Mouse (Mus musculus) MEL (cell line): ENCODE data around the gene Rgl1. TPM values are rescaled to one million over a fixed set of nuclear protein-coding genes. Genes with fewer than 3 reads are reported as not detected.

ENCODE experiments used
- DNase-seq: peaks from one replicate; pipeline ENCODE4 v3.0.0; 2011; ENCODE audit warnings: low read depth, low spot score
- H3K27ac ChIP-seq: 2 replicates; pipeline ENCODE4 v1.5.1; 2012; ENCODE audit warnings: low read depth, mild to moderate bottlenecking, control low read depth, low read length, moderate library complexity; ENCODE audit not compliant: control insufficient read depth
- H3K27me3 ChIP-seq, 2 experiments: fragments of 150-350 bp in 1 of 2; sonication (generic) in 1 of 2; 2 replicates each; pipeline ENCODE4 v1.6.1; 2012; ENCODE audit warnings: low read length in 2 of 2, mild to moderate bottlenecking in 2 of 2, improper control_type of control experiment in 1 of 2, moderate library complexity in 1 of 2; ENCODE audit not compliant: insufficient read depth in 2 of 2, control insufficient read depth in 1 of 2
- H3K36me3 ChIP-seq, 2 experiments: 2 replicates each; pipeline ENCODE4 v1.6.1; 2012 to 2014; ENCODE audit warnings: low read length in 2 of 2, improper control_type of control experiment in 1 of 2, inconsistent platforms in 1 of 2, mild to moderate bottlenecking in 1 of 2; ENCODE audit not compliant: insufficient read depth in 2 of 2, control insufficient read depth in 1 of 2
- H3K4me1 ChIP-seq, 2 experiments: fragments of 150-350 bp in 1 of 2; sonication (generic) in 1 of 2; 2 replicates each; pipeline ENCODE4 v1.6.1; 2012; ENCODE audit warnings: low read length in 2 of 2, improper control_type of control experiment in 1 of 2, mild to moderate bottlenecking in 1 of 2; ENCODE audit not compliant: insufficient read depth in 2 of 2, control insufficient read depth in 1 of 2
- H3K4me3 ChIP-seq, 2 experiments: fragments of 150-350 bp in 1 of 2; sonication (generic) in 1 of 2; 2 replicates each; pipeline ENCODE4 v1.5.1; 2012; ENCODE audit warnings: low read depth in 2 of 2, low read length in 2 of 2, mild to moderate bottlenecking in 2 of 2, moderate library complexity in 2 of 2, control low read depth in 1 of 2, improper control_type of control experiment in 1 of 2; ENCODE audit not compliant: control insufficient read depth in 1 of 2, insufficient read depth in 1 of 2
- H3K79me2 ChIP-seq: 2 replicates; pipeline ENCODE4 v1.6.1; 2012; ENCODE audit warnings: mild to moderate bottlenecking, low read length, moderate library complexity; ENCODE audit not compliant: control insufficient read depth, poor library complexity, insufficient read depth
- H3K9ac ChIP-seq: 2 replicates; pipeline ENCODE4 v1.6.1; 2012; ENCODE audit warnings: low read depth, mild to moderate bottlenecking, control low read depth, low read length, moderate library complexity; ENCODE audit not compliant: control insufficient read depth, poor library complexity, severe bottlenecking
- H3K9me3 ChIP-seq: fragments of 150-350 bp; sonication (generic); replicated peaks from 2 replicates; pipeline ENCODE4 v1.6.1; 2012; ENCODE audit warnings: mild to moderate bottlenecking, low read length, improper control_type of control experiment, moderate library complexity; ENCODE audit not compliant: insufficient read depth
- BHLHE40 ChIP-seq: IDR thresholded peaks from 2 replicates; pipeline ENCODE4 v1.6.1; 2012; ENCODE audit warnings: low read depth, mild to moderate bottlenecking, inconsistent platforms, low read length, improper control_type of control experiment, borderline replicate concordance
- CHD2 ChIP-seq: IDR thresholded peaks from 2 replicates; pipeline ENCODE4 v1.6.1; 2011; ENCODE audit warnings: low read length, improper control_type of control experiment
- E2F4 ChIP-seq: IDR thresholded peaks from 2 replicates; pipeline ENCODE4 v1.6.1; 2011; ENCODE audit warnings: low read depth, low read length, improper control_type of control experiment, borderline replicate concordance
- EP300 ChIP-seq, 2 experiments: IDR thresholded peaks; 2 replicates each; pipeline ENCODE4 v1.6.1; 2011; ENCODE audit warnings: improper control_type of control experiment in 2 of 2, low read length in 2 of 2, low read depth in 1 of 2, mild to moderate bottlenecking in 1 of 2
- ETS1 ChIP-seq: IDR thresholded peaks from 2 replicates; pipeline ENCODE4 v1.6.1; 2012; ENCODE audit warnings: low read depth, mild to moderate bottlenecking, inconsistent platforms, low read length, improper control_type of control experiment, moderate library complexity
- GABPA ChIP-seq: IDR thresholded peaks from 2 replicates; pipeline ENCODE4 v1.6.1; 2012; ENCODE audit warnings: low read depth, mild to moderate bottlenecking, inconsistent platforms, low read length, improper control_type of control experiment, moderate library complexity
- HCFC1 ChIP-seq: IDR thresholded peaks from 2 replicates; pipeline ENCODE4 v1.6.1; 2012; ENCODE audit warnings: low read depth, mild to moderate bottlenecking, inconsistent platforms, low read length, improper control_type of control experiment, moderate library complexity
- JUND ChIP-seq: IDR thresholded peaks from 2 replicates; pipeline ENCODE4 v1.6.1; 2011; ENCODE audit warnings: low read depth, mild to moderate bottlenecking, improper control_type of control experiment, low read length
- MEF2A ChIP-seq: IDR thresholded peaks from 2 replicates; pipeline ENCODE4 v1.6.1; 2014; ENCODE audit warnings: low read depth, mild to moderate bottlenecking, inconsistent platforms, low read length, improper control_type of control experiment; ENCODE audit not compliant: poor library complexity, insufficient replicate concordance, severe bottlenecking; ENCODE audit errors: extremely low read depth
- MYC ChIP-seq: IDR thresholded peaks from 2 replicates; pipeline ENCODE4 v1.6.1; 2011; ENCODE audit warnings: low read depth, mild to moderate bottlenecking, low read length, improper control_type of control experiment, moderate library complexity
- NELFE ChIP-seq: IDR thresholded peaks from 2 replicates; pipeline ENCODE4 v1.6.1; 2011; ENCODE audit warnings: low read depth, low read length, improper control_type of control experiment
- POLR2A ChIP-seq, 2 experiments: IDR thresholded peaks; 2 replicates each; pipeline ENCODE4 v1.6.1; 2011 to 2012; ENCODE audit warnings: low read length in 2 of 2, mild to moderate bottlenecking in 2 of 2, control low read depth in 1 of 2, improper control_type of control experiment in 1 of 2, low read depth in 1 of 2, moderate library complexity in 1 of 2; ENCODE audit not compliant: control insufficient read depth in 1 of 2, insufficient read depth in 1 of 2, poor library complexity in 1 of 2
- RCOR1 ChIP-seq: IDR thresholded peaks from 2 replicates; pipeline ENCODE4 v1.6.1; 2012; ENCODE audit warnings: low read depth, mild to moderate bottlenecking, inconsistent platforms, low read length, improper control_type of control experiment
- SMC3 ChIP-seq: IDR thresholded peaks from 2 replicates; pipeline ENCODE4 v1.6.1; 2011; ENCODE audit warnings: low read depth, low read length, improper control_type of control experiment
- TAL1 ChIP-seq: IDR thresholded peaks from 2 replicates; pipeline ENCODE4 v1.6.1; 2012; ENCODE audit warnings: mild to moderate bottlenecking, inconsistent platforms, low read length, moderate library complexity, mixed read lengths
- TBP ChIP-seq: IDR thresholded peaks from 2 replicates; pipeline ENCODE4 v1.8.0; 2011; ENCODE audit warnings: low read depth, low read length, improper control_type of control experiment
- TCF12 ChIP-seq: IDR thresholded peaks from 2 replicates; pipeline ENCODE4 v1.6.1; 2014; ENCODE audit warnings: low read depth, mild to moderate bottlenecking, inconsistent platforms, low read length, improper control_type of control experiment, moderate library complexity
- UBTF ChIP-seq: IDR thresholded peaks from 2 replicates; pipeline ENCODE4 v1.6.1; 2012; ENCODE audit warnings: low read depth, mild to moderate bottlenecking, inconsistent platforms, low read length, improper control_type of control experiment, moderate library complexity, borderline replicate concordance; ENCODE audit not compliant: insufficient read depth
- USF2 ChIP-seq, 2 experiments: IDR thresholded peaks; 2 replicates each; pipeline ENCODE4 v1.6.1; 2011 to 2012; ENCODE audit warnings: improper control_type of control experiment in 2 of 2, low read length in 2 of 2, borderline replicate concordance in 1 of 2, inconsistent platforms in 1 of 2, low read depth in 1 of 2, mild to moderate bottlenecking in 1 of 2; ENCODE audit not compliant: insufficient read depth in 1 of 2
- ZC3H11A ChIP-seq: IDR thresholded peaks from 2 replicates; pipeline ENCODE4 v1.6.1; 2012; ENCODE audit warnings: low read depth, mild to moderate bottlenecking, inconsistent platforms, low read length, improper control_type of control experiment
- polyA plus RNA-seq, 2 experiments: library from polyadenylated mRNA; stranded (reverse) in 1 of 2; unstranded in 1 of 2; fragments of >175 nt in 1 of 2; fragments of >200 nt in 1 of 2; gene quantifications; 2 replicates each; pipeline versions ENCODE4 v1.2.1 to v1.2.4; 2012; ENCODE audit warnings: low replicate concordance in 2 of 2, low read depth in 1 of 2; ENCODE audit not compliant: insufficient read length in 2 of 2, insufficient read depth in 1 of 2, missing spikeins in 1 of 2
- total RNA-seq: library from RNA; depleted of rRNA; stranded (reverse); fragments of 300-350 nt; gene quantifications from 2 replicates; pipeline ENCODE4 v1.2.3, GENCODE M21; 2012

The Rgl1 gene
- total and polyA plus RNA-seq, 3 experiments, result 0.12 to 0.39 TPM; not detected in 1

DNA sequence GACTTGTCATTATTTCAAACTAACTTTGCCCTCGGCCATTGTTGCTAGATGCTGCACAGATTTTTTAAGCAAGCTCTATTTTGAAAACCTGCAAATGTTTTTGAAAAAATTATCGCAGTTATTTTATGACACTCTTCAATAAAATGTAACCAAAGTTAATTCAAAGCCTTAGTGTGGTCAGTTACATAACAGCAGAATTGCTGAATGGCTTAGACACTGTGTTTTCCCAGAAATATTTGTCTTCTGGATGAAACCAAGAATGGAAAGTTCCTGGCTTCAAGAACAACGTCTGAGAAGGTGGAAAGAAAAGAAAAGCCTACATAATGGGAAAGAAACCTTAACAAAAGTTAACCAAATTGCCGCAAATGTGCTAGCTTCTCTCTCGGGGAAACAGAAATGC is 131.5 kb downstream of the Rgl1 start:
- H3K27me3 ChIP-seq, result peaks cover 5 to 10% of the 10 kb centered on the region in 2 experiments
- no peaks in the 10 kb centered on the region for H3K4me1 ChIP-seq
- H3K79me2 ChIP-seq, result no peaks in the 10 kb centered on the region
- no peaks in the 10 kb centered on the region for H3K9me3 ChIP-seq
- H3K36me3 ChIP-seq, result no peaks in the 10 kb centered on the region
- H3K27ac ChIP-seq, result no peak overlapping the region
- TF ChIP-seq SMC3, result no peak
- TF ChIP-seq, all 39 proteins: peak for 0
- no peak overlapping the region for H3K9ac ChIP-seq
- no peak for DNase-seq
- no peak overlapping the region for H3K4me3 ChIP-seq

DNA sequence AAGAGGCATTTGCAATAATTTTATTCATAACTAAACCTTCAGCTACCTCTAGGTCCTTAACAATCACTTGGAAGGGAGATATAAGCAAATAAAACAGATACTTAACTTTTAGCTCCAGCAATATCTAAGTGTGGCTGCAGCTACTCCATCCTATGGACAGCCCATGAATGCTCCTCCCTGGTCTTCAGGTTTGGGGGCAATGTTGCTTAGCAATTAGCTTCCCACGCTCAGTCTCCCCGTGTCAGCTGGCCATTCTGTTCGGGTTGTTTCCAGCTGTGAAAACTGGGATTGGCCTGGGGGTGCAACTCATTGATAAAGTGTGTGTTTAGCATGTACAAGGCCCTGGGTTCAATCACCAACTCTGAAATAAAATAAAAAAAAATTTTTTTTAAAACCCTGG is 136.4 kb downstream of the Rgl1 start:
- no peak for DNase-seq
- no peak for TF ChIP-seq ZC3H11A
- no peak for TF ChIP-seq E2F4
- TF ChIP-seq JUND, result no peak
- TF ChIP-seq MEF2A, result no peak
- TF ChIP-seq TBP, result no peak
- no peak overlapping the region for H3K9ac ChIP-seq

GRCm38 (mm10) chr1:152625651-152626050 is 140.5 kb downstream of the Rgl1 start:
- DNase-seq, result no peak
- no peak for TF ChIP-seq TAL1
- no peak for TF ChIP-seq MYC
- no peak for TF ChIP-seq CHD2
- no peak for TF ChIP-seq ZC3H11A
- no peak for TF ChIP-seq GABPA
- TF ChIP-seq MEF2A, result no peak
- no peak for TF ChIP-seq BHLHE40
- TF ChIP-seq NELFE, result no peak
- TF ChIP-seq USF2 (IDR thresholded peaks at IDR 0.05; ENCODE audit: borderline replicate concordance in 1 of 2, insufficient read depth in 1 of 2, low read depth in 1 of 2, low read length in 2 of 2), result no peak
- no peak for TF ChIP-seq HCFC1
- no peak for TF ChIP-seq TCF12
- no peak for TF ChIP-seq UBTF
- no peak for TF ChIP-seq ETS1
- TF ChIP-seq EP300 (IDR thresholded peaks at IDR 0.05; ENCODE audit: low read depth in 1 of 2, low read length in 2 of 2), result no peak
- TF ChIP-seq POLR2A (IDR thresholded peaks at IDR 0.05; ENCODE audit: control insufficient read depth in 1 of 2, insufficient read depth in 1 of 2, low read depth in 1 of 2, low read length in 2 of 2, poor library complexity in 1 of 2), result no peak
- TF ChIP-seq RCOR1, result no peak
- TF ChIP-seq SMC3, result no peak
- TF ChIP-seq, all 39 proteins: peak for 0
- Histone ChIP-seq H3K4me1 (no peaks in the 10 kb centered on the region), H3K36me3 (no peaks in the 10 kb centered on the region), H3K4me3 (no peak overlapping the region), H3K9me3 (no peaks in the 10 kb centered on the region), H3K27me3 (peaks cover 8% of the 10 kb centered on the region in 2 experiments), H3K79me2 (no peaks in the 10 kb centered on the region), H3K9ac (no peak overlapping the region), H3K27ac (no peak overlapping the region)

More for the DNA sequence above, 136.4 kb downstream of the Rgl1 start:
- peaks cover 8 to 10% of the 10 kb centered on the region in 2 experiments for H3K27me3 ChIP-seq
- no peak overlapping the region for H3K4me3 ChIP-seq
- no peaks in the 10 kb centered on the region for H3K4me1 ChIP-seq
- no peaks in the 10 kb centered on the region for H3K36me3 ChIP-seq
- H3K79me2 ChIP-seq, result no peaks in the 10 kb centered on the region
- H3K9me3 ChIP-seq, result no peaks in the 10 kb centered on the region
- no peak overlapping the region for H3K27ac ChIP-seq
